Mouse (Mus musculus) left cerebral cortex, adult 18-20 months (tissue): ENCODE data around the gene Ccdc40. TPM values are rescaled to one million over a fixed set of nuclear protein-coding genes. Genes with fewer than 3 reads are reported as not detected.

Experiments used
- DNase-seq, 2 experiments: peaks; one replicate each; pipeline ENCODE4 v3.0.0; 2021 to 2022; ENCODE audit warnings: low spot score in 2 of 2, mixed read lengths in 1 of 2
- total RNA-seq, 2 experiments: library from RNA; stranded (reverse); gene quantifications; 2 replicates each; pipeline ENCODE4 v1.2.3; 2021

Ccdc40 gene
- total RNA-seq, 2 experiments from 2014 or later, result 0.70 to 0.91 TPM

DNA sequence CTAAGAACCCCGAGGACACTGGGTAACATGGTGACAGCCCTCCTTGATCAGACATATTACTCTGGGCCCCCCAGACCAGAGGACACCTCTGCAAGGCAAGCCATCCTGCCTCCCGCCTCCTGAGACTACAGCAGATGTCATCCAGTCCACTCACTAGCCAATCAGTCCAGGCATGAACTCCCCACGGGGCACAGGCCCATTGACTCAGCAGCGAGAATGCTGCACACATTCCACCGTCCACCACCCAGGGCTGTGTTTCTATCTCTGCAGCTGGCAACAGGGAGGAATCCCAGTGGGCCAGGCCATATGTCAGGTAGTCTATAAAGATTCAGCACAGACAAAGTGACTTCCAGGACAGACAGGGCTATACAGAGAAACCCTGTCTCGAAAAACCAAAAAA is 20.4 kb upstream of the Ccdc40 start:
- DNase-seq, result no peak

DNA sequence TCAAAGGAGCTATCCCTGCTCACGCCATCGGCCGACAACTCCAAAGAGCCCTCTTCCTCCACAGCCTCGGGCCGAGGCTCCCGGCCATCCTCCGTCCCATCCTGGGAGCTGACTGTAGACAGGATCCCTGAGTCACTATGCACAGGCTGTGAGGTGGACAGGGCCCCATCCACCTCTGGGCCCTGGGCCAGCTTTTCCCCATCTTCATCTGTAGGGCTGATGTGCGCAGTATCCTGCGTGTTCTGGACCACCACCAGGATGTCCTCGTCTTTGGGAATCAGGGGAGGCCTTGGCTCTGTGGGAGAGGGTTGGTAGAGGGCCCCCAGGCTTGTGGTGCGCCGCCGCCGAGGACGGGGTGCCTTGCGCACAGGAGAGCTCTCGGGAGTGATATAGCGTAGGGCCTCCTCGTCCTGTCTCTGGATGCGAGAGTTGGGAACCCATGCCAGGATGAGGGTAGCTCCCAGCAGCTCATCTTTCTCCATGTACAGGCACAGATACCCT is 19.5 kb upstream of the Ccdc40 start:
- DNase-seq, result no peak

DNA sequence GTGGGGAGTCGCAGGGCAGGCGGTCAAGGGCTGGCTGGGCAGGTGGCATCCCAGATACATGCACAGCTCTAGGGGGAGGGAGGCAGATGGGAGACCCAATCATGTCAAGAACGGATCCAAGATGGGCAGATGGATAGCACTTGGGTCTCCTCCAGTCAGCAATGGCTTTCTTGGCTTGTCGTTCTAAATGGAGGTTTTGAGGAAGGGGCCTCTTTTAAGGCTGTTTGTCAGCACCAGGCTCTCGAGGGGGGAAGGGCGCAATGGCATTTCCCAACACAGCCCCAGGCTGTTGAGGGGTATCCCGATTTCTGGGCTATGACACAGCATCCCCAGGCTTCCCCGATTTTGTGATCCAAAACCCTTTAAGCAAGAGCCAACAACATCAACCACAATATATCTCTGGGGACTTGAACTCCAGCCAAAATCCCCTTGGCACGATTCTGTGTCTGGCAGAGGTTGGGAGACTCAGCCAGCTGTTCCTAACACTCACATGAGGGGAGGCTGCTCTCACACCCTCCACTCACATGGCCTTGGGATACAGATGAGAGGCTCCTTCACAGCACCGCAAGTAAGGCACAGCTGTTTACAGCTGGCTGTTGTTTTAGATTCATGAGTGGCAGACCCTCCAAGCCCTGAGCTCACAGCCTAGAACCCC is 18.9 kb upstream of the Ccdc40 start:
- no peak for DNase-seq

DNA sequence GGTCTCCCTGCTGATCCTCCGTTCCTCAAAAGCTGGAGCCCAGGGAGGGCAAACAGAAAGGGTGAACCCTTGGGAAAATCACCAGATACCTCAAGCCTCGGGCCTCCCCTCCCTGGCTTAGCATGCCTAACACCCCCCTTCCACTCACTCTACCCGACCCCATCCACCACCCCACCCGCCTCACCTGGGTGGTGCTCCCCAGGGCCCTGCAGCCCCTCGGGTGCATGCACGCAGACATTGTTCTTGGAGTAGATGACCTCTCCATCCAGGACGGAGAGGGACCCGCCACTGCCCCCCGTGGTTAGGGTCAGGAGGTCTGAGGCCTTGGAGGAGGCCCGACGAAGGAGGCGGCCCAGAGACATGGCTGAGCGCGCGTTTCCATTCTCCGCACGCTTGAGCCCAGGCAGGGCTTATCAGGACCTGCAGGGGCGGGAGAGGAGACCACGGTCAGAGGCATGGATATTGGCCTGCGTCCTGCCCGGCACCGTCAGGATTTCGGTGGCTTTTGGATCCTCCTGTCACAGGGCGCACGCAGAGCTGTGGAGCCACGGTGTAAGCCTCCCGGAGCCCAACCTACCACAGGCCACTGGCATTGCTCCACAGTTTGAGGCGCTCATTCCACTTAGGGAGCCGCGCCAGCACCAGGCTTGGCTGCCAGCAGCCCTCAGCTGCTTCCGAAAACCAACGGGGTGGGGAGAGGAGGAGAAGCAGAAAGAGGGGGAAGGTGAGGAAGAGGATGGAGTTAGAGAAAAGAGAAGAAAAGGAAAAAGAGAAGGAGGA is 17.9 kb upstream of the Ccdc40 start:
- DNase-seq, result peak; percentile 69 to 81

DNA sequence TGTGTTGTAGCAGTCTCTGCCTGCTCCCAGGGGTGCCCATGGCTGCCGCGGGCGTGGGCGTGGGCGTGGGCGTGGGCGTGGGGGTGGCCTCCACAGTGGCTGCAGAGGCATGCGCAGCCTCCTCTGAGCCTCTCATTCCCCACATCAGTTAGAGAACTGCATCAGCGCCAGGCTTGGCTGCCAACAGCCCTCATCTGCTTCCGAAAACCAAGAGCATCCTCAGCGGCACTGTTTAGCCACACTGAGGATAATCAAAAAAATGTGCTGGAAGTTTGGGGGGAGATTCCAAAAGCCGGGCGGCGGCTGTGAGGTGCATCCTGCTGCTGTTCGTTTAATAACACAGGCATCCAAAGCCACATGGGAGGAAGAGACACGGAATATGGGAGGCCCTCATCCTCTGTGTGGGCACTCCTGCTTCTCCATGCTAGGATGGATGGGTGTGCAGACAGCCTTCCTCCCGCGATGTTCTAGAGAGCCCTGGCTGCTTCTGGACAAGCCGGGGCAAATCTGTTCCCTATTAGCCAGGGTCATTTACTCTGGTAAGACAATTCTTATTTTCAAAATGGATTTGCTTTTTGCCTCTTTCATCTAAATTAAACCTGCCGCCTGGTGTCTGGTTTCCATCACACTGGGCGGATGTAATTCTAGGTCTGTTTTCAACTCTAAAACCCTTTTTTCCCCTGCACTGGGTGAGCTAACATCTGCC is 16.6 kb upstream of the Ccdc40 start:
- peak; percentile 34 to 53 for DNase-seq

DNA sequence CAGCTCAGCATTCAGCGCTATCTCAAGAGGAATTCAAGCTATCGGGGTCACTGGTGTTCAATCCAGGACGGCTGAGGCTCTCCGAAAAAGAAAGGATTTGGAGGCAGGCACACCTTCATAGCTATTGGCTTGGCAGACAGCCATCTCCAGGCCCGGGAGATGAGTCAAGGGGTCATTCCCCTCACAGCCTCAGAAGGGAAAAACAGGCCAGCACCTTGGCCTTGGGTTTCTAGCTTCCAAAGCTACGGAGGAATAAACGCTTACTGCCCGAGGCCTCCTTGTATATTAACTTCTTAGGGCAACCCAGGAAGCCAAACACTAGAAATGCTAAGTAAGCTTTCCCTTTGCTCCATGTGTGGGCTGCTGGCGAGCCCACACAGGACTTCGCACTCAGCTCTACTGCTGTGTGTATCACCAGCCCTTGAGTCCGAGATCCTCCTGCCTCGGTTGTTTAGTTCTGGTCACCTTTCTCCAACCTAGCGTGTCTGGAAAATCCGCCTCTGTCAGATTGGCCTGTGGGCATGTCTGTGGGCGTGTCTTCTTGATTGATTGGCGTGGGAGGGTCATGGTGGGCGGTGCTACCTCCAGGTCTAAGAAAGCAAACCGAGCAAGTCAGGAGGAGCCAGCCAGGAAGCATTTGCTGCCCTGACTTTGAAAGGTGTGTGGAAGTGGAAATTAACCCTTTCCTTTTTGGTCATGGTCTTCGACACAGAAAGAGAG is 15.0 kb upstream of the Ccdc40 start:
- DNase-seq, result no peak

DNA sequence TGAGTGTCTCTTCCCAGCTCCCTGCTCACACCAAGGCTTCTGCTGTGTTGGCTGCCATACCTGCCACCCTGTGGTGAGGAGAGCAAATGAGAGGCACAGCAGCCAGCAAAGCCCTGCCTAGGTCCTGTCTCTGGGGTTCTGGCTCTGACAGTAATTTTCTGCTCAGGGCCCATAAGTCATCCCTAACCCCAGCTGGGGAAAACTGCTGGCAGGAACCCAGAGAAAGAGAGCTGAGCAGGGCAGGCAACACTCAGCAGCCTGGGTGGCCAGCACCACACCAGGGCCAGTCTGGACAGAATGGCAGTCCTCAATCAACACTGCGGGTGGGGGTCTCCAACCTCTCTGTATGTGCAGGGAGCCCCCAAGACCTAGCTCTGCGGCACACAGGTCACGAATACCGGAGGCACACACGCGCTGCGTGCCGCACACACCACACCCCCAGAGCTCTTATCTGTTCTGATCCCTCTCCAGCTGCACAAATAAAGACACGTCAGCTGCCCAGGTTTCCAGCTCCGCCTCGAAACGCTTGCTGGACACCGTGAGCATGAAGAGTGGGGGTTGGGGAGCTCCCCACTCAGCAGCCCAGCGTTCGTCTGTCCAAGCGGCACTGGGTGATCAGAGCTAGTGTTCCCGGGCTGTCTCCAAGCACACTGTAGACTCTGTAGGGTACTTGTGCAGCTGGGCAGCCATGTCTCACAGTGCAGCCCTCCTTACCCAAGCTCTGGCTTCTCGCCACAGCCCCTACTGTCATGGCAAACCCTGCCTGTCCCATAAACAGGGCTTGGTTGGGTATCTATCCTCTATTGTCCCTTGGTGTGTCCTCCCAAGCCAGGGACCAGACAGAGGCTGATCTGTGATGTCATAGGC is 13.1 kb upstream of the Ccdc40 start:
- DNase-seq, result no peak

- DNase-seq, result no peak
These were observed 12.4 kb upstream of the Ccdc40 start for GRCm38 (mm10) chr11:119215905-119216507.

GRCm38 (mm10) chr11:119217861-119218260 is 10.5 kb upstream of the Ccdc40 start:
- DNase-seq, result no peak

DNA sequence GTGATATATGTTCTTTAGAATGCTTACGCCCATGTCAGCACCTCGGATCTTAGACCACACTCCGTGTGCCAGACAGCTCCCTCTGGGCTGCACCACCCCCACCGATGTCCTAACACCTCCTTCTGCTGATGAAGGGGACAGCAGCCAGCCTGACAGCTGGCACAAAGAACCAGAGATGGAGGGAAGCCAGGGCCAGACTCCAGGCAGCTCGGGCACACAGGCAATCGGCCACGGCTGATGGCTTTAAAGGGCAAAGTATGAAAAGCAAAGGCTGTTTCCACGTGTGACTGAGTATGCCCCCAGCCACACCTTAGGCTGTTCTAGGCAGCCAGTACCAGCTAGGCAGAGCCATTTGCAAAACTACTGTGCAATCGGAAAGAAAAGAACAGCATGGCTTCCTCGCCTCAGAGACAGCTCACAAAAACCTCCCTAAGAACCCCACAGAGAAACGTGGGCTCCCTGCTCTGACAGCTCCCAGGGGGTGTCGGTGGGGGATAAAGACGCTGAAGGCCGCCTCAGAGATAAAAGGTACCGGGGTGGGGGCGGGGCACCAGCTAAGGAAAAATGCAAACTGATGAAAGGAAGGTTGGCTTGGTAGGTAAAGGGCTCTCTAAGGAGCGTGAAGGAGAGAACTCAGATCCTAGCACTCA is 8.4 kb upstream of the Ccdc40 start:
- peak; percentile 68 to 73 for DNase-seq

DNA sequence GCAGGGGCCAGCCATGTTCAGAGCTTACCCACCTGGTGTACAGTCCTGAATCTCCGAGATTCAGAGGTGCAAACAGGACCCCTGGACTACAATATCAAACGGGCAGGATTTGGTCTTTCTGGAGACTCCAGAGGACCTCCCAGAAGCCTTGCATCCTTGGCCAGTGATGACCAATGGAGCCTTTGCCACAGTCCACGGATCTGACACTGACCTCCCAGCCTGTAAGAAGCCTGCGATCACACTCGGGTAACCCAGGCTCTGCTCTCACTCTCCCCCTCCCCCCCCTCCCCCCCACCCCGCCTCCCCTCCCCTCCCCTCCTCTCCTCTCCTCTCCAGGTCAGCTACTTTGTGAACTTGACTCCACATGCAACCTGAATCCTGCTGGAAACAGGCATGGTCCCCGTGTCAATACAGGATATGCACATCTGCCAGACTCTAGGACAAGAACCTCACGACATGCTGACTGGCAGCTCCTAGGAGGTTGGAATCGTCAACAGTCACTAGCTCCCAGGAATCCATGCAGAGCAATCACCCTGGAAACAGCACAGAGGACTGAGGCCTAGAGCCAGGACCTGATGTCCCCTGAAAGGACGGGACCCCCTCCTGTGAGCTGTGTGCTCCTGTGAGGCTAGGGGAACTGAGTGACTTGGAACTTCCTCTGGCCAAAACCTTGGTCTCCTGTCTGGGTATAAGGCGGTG is 6.4 kb upstream of the Ccdc40 start:
- no peak for DNase-seq

- DNase-seq, result no peak
These were observed 5.1 kb upstream of the Ccdc40 start for GRCm38 (mm10) chr11:119223124-119223890.

DNA sequence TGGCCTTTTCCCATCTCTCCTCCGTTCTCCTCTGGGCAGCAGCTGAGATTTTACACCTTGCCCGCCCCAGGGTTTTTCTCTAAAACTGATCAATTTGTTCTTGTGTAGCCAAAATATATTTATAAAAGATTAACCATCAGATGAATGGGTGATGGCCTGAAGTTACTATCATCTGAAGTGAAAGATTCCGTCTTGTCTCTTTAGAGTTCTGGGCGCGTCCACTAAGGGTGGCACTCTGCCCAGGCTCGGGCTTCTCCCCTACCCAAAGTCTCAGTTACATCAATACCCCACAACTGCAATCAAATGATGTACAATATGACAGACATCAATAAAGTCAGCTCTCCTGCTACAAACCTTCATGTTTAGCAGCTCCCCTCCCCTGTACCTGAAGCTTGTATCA is 3.4 kb upstream of the Ccdc40 start:
- no peak for DNase-seq

DNA sequence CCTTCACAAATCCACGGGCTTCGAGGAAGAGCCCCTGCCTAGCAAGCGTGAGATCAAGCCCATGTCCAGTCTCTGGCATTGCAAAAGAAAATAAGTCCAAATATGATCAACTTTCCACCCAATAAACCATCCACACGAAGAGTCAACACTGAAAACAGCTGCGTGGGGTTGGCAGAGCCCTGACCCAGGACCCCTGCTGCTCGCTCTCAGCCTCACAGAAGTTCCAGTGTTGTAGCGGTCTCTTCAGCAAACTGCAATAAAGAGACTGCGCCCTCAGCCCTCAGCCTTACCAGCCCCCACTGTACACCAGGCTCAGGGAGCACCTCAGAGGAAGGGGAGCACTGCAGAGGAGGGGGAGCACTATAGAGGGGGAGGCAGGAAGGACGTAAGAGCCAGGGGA is 2.7 kb upstream of the Ccdc40 start:
- no peak for DNase-seq

- no peak for DNase-seq
These were observed 781 bp upstream of the Ccdc40 start for GRCm38 (mm10) chr11:119227591-119227990.

DNA sequence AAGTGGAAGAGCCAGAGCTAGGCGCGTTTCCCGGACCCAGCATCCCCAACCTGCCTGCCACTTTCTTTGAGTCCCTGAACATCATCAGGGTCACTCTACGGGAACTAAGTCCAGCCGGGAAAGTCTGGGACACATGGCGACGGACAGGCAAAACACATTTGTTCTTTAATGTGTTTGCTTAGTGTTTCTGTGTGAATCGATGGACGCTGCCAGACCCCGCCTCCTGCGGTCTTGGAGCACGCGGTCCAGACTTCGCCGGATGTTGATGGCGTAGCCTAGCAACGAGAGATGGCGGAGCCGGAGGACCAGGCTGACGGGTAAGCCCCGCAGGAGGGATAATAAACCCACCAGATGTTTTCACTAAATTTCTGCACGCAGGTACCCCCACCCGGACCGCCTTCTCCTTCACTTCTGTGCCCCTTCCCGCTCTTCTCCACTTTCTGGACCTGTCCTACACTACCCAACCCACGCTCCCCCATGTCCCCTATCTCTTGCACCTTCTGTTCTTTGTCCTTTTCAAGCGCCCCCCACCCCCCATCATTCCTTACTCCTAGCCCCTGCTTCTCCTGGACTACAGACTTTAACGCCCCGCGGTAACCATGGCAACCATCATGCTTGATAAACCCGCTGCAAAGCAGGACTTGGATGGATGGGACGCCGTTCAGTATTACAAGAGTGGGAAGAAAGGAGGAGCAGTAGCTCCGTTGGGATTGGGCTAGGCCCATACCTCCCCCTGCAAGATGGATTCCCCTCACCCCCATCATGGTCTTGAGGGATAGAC is 664 bp downstream of the Ccdc40 start:
- peak; percentile 53 to 55 for DNase-seq

DNA sequence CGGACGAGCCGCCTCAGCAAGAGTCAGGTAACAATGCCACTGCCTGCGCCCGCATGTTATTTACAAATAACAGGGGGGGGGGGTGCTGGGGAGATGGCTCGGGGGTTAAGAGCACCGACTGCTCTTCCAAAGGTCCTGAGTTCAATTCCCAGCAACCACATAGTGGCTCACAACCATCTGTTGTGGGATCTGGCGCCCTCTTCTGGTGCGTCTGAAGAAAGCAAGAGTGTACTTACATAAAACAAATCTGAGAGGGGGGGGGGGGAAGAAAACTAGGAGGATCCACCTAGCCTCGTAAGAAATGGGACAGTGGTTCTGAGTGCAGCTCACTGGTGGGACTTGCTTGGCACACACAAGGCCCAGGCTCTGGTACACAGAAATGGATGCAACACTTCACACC is 6.4 kb downstream of the Ccdc40 start:
- DNase-seq, result no peak
